Mouse (Mus musculus) embryo, embryonic 10 days (tissue): ENCODE measurements at regions not wholly inside any gene's neighbourhood (a gene's known extent, or its start where the extent isn't known, plus 50 kb on each side); places are given as distances from the start of the nearest gene placed in this dataset.
A peak's percentile ranks its signal among the peaks of the same experiment; 100 is the strongest.

Experiments
- DNase-seq: peaks from one replicate; pipeline ENCODE4 v3.0.0-alpha.2; 2015; ENCODE audit warnings: low spot score

GRCm38 (mm10) chr15:13455560-13456219, 282.2 kb upstream of the Cdh6 start:
- DNase-seq, result no peak

- DNase-seq, result no peak
Observed at GRCm38 (mm10) chr15:13450385-13450784, 276.9 kb upstream of the Cdh6 start.

- no peak for DNase-seq
Observed at GRCm38 (mm10) chr15:13434608-13435007, 261.1 kb upstream of the Cdh6 start.

- no peak for DNase-seq
Observed at GRCm38 (mm10) chr15:13432971-13433370, 259.5 kb upstream of the Cdh6 start.

- DNase-seq, result peak; percentile 69
Observed at GRCm38 (mm10) chr15:13419616-13420015, 246.1 kb upstream of the Cdh6 start.

GRCm38 (mm10) chr15:13410065-13410688, 236.7 kb upstream of the Cdh6 start:
- DNase-seq, result no peak

GRCm38 (mm10) chr15:13393155-13393554, 219.7 kb upstream of the Cdh6 start:
- peak; percentile 78 for DNase-seq

- DNase-seq, result no peak
Observed at GRCm38 (mm10) chr15:13391331-13391730, 217.9 kb upstream of the Cdh6 start.

- peak; percentile 43 for DNase-seq
Observed at GRCm38 (mm10) chr15:13384815-13385214, 211.3 kb upstream of the Cdh6 start.

- no peak for DNase-seq
Observed at GRCm38 (mm10) chr15:13375590-13375989, 202.1 kb upstream of the Cdh6 start.

GRCm38 (mm10) chr15:13368799-13369198, 195.3 kb upstream of the Cdh6 start:
- no peak for DNase-seq

- DNase-seq, result peak; percentile 36
Observed at GRCm38 (mm10) chr15:13367291-13367954, 193.9 kb upstream of the Cdh6 start.

GRCm38 (mm10) chr15:13366606-13367005, 193.1 kb upstream of the Cdh6 start:
- no peak for DNase-seq

GRCm38 (mm10) chr15:13360741-13361140, 187.3 kb upstream of the Cdh6 start:
- DNase-seq, result no peak

GRCm38 (mm10) chr15:13359026-13359425, 185.6 kb upstream of the Cdh6 start:
- no peak for DNase-seq

- DNase-seq, result no peak
Observed at GRCm38 (mm10) chr15:13350321-13350720, 176.8 kb upstream of the Cdh6 start.

GRCm38 (mm10) chr15:13336392-13336791, 162.9 kb upstream of the Cdh6 start:
- DNase-seq, result no peak

- no peak for DNase-seq
Observed at GRCm38 (mm10) chr15:13324439-13324838, 151.0 kb upstream of the Cdh6 start.

GRCm38 (mm10) chr15:13320599-13321348, 147.3 kb upstream of the Cdh6 start:
- peak; percentile 41 for DNase-seq

- DNase-seq, result no peak
Observed at GRCm38 (mm10) chr15:13304562-13304961, 131.1 kb upstream of the Cdh6 start.

- no peak for DNase-seq
Observed at GRCm38 (mm10) chr15:13303456-13303855, 130.0 kb upstream of the Cdh6 start.

- DNase-seq, result no peak
Observed at GRCm38 (mm10) chr15:13302672-13303071, 129.2 kb upstream of the Cdh6 start.

- DNase-seq, result no peak
Observed at GRCm38 (mm10) chr15:13296967-13297366, 123.5 kb upstream of the Cdh6 start.
